Mouse (Mus musculus) heart, embryonic 16.5 days (tissue): ENCODE measurements at regions not wholly inside any gene's neighbourhood (a gene's known extent, or its start where the extent isn't known, plus 50 kb on each side); places are given as distances from the start of the nearest gene placed in this dataset.

Experiments used
- ATAC-seq: fragments of 200-750 bp; cut with Nextera tagmentation; replicated peaks from 2 replicates; pipeline ENCODE4 v1.8.0; 2017; ENCODE audit warnings: moderate number of reproducible peaks; ENCODE audit not compliant: insufficient read depth, low FRiP score; ENCODE audit errors: extremely low read depth
- H3K27ac ChIP-seq: fragments of 300-500 bp; sonication (generic); 2 replicates; pipeline ENCODE4 v1.5.1; 2014; ENCODE audit warnings: mild to moderate bottlenecking, low read length, control low read depth, moderate library complexity
- H3K27me3 ChIP-seq: fragments of 300-500 bp; sonication (generic); 2 replicates; pipeline ENCODE4 v1.6.1; 2014; ENCODE audit warnings: low read length, mixed read lengths; ENCODE audit not compliant: control insufficient read depth, insufficient read depth
- H3K36me3 ChIP-seq: fragments of 300-500 bp; sonication (generic); 2 replicates; pipeline ENCODE4 v1.6.1; 2014; ENCODE audit not compliant: control insufficient read depth, insufficient read depth
- H3K4me1 ChIP-seq: fragments of 300-500 bp; sonication (generic); 2 replicates; pipeline ENCODE4 v1.6.1; 2014; ENCODE audit warnings: low read length, mixed read lengths; ENCODE audit not compliant: control insufficient read depth, insufficient read depth
- H3K4me2 ChIP-seq: fragments of 300-500 bp; sonication (generic); 2 replicates; pipeline ENCODE4 v1.6.1; 2014; ENCODE audit warnings: low read depth, mild to moderate bottlenecking, control low read depth, low read length
- H3K4me3 ChIP-seq: fragments of 300-500 bp; sonication (generic); 2 replicates; pipeline ENCODE4 v1.5.1; 2014; ENCODE audit warnings: mild to moderate bottlenecking, control low read depth, low read length
- H3K9ac ChIP-seq: fragments of 300-500 bp; sonication (generic); 2 replicates; pipeline ENCODE4 v1.6.1; 2014; ENCODE audit warnings: low read length, control low read depth
- H3K9me3 ChIP-seq: fragments of 300-500 bp; sonication (generic); replicated peaks from 2 replicates; pipeline ENCODE4 v1.6.1; 2016; ENCODE audit warnings: low read length; ENCODE audit not compliant: control insufficient read depth
- WGBS: fragments of 180-500 bp; shearing (Covaris S2); extraction: QIAGEN DNeasy Blood & Tissue Kit; methylation state at CpG from one replicate; pipeline ENCODE4 v1.1.7; 2014; 5-methylcytosine and 5-hydroxymethylcytosine counted together

- Histone ChIP-seq H3K9ac (no peak overlapping the region), H3K9me3 (no peaks in the 10 kb centered on the region), H3K4me2 (peak overlapping the region; percentile 43; the same call in 1 of the 2 replicates), H3K36me3 (no peaks in the 10 kb centered on the region), H3K4me1 (peaks cover 41% of the 10 kb centered on the region), H3K27me3 (no peaks in the 10 kb centered on the region), H3K27ac (peak overlapping the region; percentile 71), H3K4me3 (no peak overlapping the region)
- peak; percentile 66 for ATAC-seq
- 17% methylated on average over 9 of the region's 9 CpGs for WGBS
These were observed 90.3 kb downstream of the Ephb3 start for GRCm38 (mm10) chr16:21294677-21295411.

GRCm38 (mm10) chr16:21295956-21296733 lies 91.6 kb downstream of the Ephb3 start:
- no peaks in the 10 kb centered on the region for H3K9me3 ChIP-seq
- no peak overlapping the region for H3K4me2 ChIP-seq
- peaks cover 41% of the 10 kb centered on the region for H3K4me1 ChIP-seq
- H3K4me3 ChIP-seq: no peak overlapping the region
- no peaks in the 10 kb centered on the region for H3K27me3 ChIP-seq
- ATAC-seq: no peak
- WGBS: 58% methylated on average over 13 of the region's 13 CpGs
- H3K9ac ChIP-seq: no peak overlapping the region
- no peak overlapping the region for H3K27ac ChIP-seq
- H3K36me3 ChIP-seq: no peaks in the 10 kb centered on the region

DNA sequence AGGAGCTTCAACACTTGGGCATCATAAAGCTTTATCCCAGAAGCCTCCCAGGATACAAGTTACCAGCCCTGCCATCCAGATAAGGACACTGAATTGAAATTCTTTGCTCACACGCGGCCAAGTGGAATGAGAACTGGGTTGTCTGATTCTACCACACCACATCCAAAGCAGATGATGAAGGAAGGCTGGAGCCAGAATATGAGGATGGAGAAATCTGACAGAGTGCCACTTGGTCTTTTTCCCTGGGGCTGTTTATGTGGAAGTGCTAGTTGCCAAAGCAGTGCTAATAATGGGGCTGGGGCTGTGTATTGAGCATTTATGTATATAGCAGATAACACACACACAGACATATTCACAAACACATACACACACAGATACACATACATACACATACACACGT lies 92.2 kb downstream of the Ephb3 start:
- H3K4me2 ChIP-seq: no peak overlapping the region
- H3K9me3 ChIP-seq: no peaks in the 10 kb centered on the region
- H3K9ac ChIP-seq: no peak overlapping the region
- no peaks in the 10 kb centered on the region for H3K27me3 ChIP-seq
- no peak for ATAC-seq
- WGBS: 62% methylated on average over 3 of the region's 3 CpGs
- H3K27ac ChIP-seq: no peak overlapping the region
- no peak overlapping the region for H3K4me3 ChIP-seq
- H3K4me1 ChIP-seq: peaks cover 41% of the 10 kb centered on the region
- no peaks in the 10 kb centered on the region for H3K36me3 ChIP-seq

GRCm38 (mm10) chr16:21298866-21299265 lies 94.3 kb downstream of the Ephb3 start:
- Histone ChIP-seq H3K4me1 (peaks cover 28% of the 10 kb centered on the region), H3K27ac (no peak overlapping the region), H3K9ac (no peak overlapping the region), H3K4me2 (no peak overlapping the region), H3K27me3 (no peaks in the 10 kb centered on the region), H3K36me3 (no peaks in the 10 kb centered on the region), H3K9me3 (no peaks in the 10 kb centered on the region), H3K4me3 (no peak overlapping the region)
- 76% methylated on average over 7 of the region's 7 CpGs for WGBS
- ATAC-seq: no peak

DNA sequence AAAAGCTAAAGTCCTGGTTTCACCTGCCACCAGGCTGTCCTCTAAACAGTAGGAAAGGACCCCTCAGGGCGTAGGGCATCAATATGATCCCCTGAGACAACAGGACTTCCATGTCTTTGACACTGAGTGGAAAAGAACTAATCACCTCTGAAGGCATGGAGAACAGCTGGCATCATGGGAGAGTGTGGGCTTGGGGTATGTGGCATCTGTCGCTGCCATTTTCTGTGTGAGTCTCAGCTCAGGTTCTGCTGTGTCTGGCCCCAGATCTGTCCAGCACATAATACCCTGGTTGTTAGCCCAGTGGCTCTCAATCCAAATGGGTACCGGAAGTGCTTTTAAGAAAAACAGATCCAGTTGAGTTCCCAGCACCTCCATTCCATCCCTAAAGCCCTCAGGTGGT lies 101.3 kb downstream of the Ephb3 start:
- Histone ChIP-seq H3K36me3 (no peaks in the 10 kb centered on the region), H3K4me2 (no peak overlapping the region), H3K27ac (no peak overlapping the region), H3K9me3 (no peaks in the 10 kb centered on the region), H3K4me3 (no peak overlapping the region), H3K9ac (no peak overlapping the region), H3K4me1 (peaks cover 4% of the 10 kb centered on the region), H3K27me3 (peaks cover 5% of the 10 kb centered on the region; the same call in 1 of the 2 replicates)
- no peak for ATAC-seq
- 90% methylated on average over 3 of the region's 3 CpGs for WGBS

GRCm38 (mm10) chr16:21308513-21308912 lies 104.0 kb downstream of the Ephb3 start:
- H3K4me2 ChIP-seq: no peak overlapping the region
- H3K27ac ChIP-seq: no peak overlapping the region
- H3K9me3 ChIP-seq: no peaks in the 10 kb centered on the region
- H3K27me3 ChIP-seq: peaks cover 5% of the 10 kb centered on the region; the same call in 1 of the 2 replicates
- no peak overlapping the region for H3K9ac ChIP-seq
- H3K4me3 ChIP-seq: no peak overlapping the region
- no peak for ATAC-seq
- 78% methylated on average over 8 of the region's 8 CpGs for WGBS
- peaks cover 9% of the 10 kb centered on the region for H3K4me1 ChIP-seq
- no peaks in the 10 kb centered on the region for H3K36me3 ChIP-seq

DNA sequence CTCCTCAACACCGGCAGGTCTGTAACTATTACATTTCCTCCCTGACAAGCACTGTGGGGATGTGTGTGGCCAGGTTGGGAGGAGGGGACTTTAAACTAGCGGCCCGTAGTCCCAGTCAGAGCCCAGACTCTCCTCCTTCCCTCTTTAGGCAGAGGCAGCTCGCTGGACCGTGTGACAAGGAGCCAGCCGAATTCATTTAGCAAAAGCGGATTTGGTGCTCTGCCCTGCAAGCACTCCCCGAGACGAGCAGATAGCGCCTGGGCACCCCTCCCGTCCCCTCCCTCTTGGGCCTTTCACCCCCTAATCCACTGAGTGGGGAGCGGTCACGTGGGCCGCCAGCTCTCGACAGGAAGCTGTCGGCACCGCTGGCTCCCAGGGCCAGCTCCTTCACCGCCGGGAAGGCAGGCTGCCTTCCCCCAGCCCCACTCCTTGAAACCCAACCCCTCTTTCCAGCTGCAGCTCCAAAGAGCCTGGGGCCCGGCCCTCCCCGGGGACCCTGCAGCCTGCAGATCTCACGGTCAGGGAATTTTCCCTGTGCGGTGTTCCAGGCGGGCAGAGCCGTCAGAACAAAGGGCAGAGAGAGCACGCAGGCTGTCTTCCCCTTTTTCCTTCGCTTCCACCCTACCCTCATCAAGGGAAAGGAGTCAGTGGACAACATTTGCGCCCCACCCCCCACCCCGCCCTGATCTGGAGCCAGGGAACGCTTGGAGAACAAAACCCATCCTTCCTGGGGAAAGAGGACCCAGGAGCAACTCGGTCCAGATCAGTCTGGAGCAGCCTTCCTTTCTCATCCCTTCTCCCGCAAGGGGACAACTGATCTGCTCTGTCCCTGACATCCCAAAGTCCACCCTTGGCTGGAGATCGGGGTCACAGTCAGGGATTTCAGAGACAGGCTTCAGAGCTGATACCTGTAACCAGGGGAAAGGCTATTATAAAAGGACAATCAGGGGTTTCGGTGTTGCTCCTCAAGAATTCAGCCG lies 106.4 kb downstream of the Ephb3 start:
- Histone ChIP-seq H3K27me3 (peaks cover 5% of the 10 kb centered on the region; the same call in 1 of the 2 replicates), H3K4me3 (peak overlapping the region; percentile 50), H3K4me1 (peaks cover 14% of the 10 kb centered on the region), H3K27ac (peak overlapping the region; percentile 74), H3K9me3 (no peaks in the 10 kb centered on the region), H3K9ac (peak overlapping the region; percentile 76), H3K4me2 (peak overlapping the region; percentile 80), H3K36me3 (no peaks in the 10 kb centered on the region)
- ATAC-seq: peak; percentile 84
- WGBS: 4% methylated on average over 35 of the region's 35 CpGs

GRCm38 (mm10) chr16:21311781-21312180 lies 107.2 kb downstream of the Ephb3 start:
- Histone ChIP-seq H3K27me3 (peaks cover 5% of the 10 kb centered on the region; the same call in 1 of the 2 replicates), H3K4me2 (no peak overlapping the region), H3K9me3 (no peaks in the 10 kb centered on the region), H3K9ac (no peak overlapping the region), H3K27ac (no peak overlapping the region), H3K4me1 (peaks cover 17% of the 10 kb centered on the region), H3K36me3 (no peaks in the 10 kb centered on the region), H3K4me3 (no peak overlapping the region)
- ATAC-seq: no peak
